Mouse (Mus musculus) fibroblast of lung, adult 2 months (primary cell): ENCODE measurements around the gene Tmprss9.

Source experiments
- DNase-seq: peaks from one replicate; pipeline ENCODE4 v3.0.0-alpha.2; 2011; ENCODE audit warnings: low read depth

Gene Tmprss9

DNA sequence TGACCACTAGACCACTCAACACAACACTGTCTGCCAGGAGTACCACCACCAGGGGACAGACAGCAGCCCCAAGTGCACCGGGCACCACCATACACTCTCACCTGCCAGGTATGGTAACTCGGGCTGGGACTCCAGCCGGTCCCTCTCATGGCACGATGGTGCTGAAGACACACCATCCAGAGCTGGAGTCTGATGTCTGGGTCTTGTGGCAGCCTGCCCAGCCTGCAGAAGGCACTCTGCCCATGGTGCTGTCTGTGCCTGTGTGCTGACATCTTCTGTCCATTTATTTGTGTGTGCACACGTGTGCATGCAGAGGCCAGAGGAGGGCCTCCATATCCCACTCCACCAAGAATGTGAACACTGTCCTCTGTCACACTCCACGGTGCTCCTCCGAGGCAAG, 23.5 kb downstream of the Tmprss9 start:
- no peak for DNase-seq

- DNase-seq: no peak
Observed at GRCm38 (mm10) chr10:80895697-80896096, 24.0 kb downstream of the Tmprss9 start.

GRCm38 (mm10) chr10:80896581-80897485, 25.2 kb downstream of the Tmprss9 start:
- no peak for DNase-seq

DNA sequence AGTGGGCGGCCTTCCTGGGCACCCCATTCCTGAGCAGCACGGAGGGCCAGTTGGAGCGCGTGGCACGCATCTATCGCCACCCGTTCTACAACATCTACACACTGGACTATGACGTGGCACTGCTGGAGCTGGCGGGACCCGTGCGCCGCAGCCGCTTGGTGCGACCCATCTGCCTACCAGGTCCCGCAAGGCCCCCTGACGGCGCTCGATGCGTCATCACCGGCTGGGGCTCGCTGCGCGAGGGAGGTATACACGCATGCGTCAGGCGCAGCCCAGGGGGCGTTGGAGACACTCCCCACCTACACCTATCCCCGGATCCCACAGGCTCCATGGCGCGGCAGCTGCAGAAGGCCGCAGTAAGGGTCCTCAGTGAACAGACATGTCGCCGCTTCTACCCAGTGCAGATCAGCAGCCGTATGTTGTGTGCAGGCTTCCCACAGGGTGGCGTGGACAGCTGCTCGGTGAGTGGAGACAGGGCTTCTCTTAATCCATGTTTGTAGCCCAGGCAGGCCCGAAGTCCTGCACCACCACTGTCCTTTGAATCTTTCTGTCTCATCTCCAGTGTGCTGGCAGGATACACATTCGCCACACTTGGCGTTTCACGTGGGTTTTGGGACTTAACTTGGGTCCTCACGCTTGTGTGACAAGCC, 26.3 kb downstream of the Tmprss9 start:
- DNase-seq: no peak

DNA sequence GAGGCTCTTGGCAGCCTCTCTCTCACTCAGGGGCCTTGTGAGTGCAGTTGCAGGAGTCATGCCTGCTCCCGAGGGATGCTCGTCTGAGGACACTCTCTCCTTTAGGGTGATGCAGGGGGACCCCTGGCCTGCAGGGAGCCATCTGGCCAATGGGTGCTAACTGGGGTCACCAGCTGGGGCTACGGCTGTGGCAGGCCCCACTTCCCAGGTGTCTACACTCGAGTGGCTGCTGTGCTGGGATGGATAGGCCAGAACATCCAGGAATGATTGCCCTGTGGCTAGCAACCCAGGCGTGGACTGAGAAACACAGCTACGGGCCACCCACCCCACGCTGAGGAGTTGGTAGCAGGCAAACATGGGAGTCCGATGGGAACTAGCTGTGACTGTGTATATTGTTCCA, 27.4 kb downstream of the Tmprss9 start:
- DNase-seq: no peak

- no peak for DNase-seq
Observed at GRCm38 (mm10) chr10:80899591-80900317, 28.1 kb downstream of the Tmprss9 start.

GRCm38 (mm10) chr10:80900318-80901247, 28.9 kb downstream of the Tmprss9 start, which contains the start of gene Timm13:
Gene Timm13, minus strand, starts transcription at chr10:80900969.
- peak; percentile 100 for DNase-seq

- DNase-seq: no peak
Observed at GRCm38 (mm10) chr10:80901409-80902272, 30.0 kb downstream of the Tmprss9 start.

DNA sequence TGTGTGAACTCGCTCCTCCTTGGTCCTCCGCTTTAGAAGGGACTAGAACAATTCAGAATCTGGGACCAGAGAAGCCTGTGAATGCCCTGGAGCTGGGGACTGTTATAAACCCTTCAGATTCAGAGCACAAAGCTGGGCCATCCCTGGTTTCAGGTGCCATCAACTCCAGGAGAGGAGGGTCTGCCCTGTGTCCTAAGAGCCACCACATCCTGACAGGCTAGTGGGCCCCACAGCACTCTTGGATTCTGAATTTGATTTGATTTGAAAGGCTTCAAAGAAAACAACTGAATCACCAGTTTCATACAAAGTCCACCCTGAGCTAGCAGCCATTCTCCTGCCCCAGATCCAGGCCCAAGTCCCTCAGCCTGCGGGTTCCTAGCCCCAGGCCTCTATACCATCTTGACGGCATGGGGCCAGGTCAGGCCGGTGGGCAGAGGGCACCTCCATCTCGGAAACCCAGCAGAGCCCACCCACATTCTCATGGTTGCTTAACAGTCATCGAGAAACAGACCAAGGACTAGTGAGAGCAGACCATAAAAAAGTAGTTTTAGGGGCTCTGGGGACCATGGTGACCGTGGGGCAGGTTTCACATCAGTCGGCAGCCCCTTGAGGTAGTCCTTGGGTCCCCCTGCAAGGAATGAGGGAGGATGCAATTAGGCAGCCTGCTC, 30.8 kb downstream of the Tmprss9 start:
- no peak for DNase-seq

DNA sequence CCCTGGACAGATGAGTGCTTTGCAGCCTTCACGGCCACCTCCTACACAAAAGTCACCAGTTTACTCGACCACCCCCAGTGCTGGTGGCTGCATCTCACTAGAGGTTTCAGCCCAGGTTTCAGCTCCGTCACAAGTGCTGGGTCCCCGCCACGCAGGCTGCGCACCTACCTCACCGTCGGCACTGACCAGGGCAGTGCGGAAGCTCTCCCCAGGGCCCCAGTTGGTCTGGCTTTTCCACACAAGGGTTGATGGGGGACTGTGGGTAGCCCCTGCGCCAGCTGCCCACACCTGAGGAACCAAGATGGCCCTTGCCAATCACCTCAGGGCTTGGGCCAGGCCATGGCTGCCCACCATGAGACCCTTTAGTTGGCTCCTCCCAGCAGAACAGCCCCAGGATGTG, 31.6 kb downstream of the Tmprss9 start:
- no peak for DNase-seq

DNA sequence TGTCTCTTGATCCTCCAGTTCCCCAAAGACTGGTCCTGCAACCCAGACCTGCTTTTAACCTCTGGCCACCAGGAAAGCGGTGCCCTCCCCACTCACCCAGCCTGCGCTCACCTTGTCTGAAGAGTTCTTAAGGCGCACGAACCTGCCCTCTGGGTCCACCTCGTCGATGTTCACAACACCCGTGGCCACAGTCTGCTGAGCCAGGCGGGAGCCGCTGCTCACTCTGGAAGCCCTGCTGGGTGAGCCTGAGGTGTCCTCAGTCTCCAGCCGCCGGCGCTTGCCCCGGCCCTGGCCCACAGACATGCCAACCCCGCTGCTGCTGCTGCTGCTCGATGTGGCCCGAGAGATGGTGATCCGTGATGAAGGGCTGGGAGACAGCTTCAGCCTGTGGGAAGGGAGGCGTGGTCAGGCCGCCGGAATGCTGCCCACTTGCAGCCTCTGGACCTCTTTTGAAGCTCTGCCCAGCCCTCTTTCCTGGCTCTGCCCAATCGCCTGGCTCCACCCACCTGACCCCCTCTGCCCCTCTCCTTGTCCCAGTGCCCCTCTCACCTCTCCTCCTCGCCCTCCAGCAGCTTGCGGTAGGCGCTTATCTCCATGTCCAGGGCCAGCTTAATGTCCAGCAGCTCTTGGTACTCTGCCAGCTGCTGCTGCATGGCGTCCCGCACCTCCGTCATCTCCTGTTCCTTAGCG, 32.5 kb downstream of the Tmprss9 start:
- no peak for DNase-seq

- no peak for DNase-seq
Observed at GRCm38 (mm10) chr10:80904709-80905108, 33.1 kb downstream of the Tmprss9 start.

GRCm38 (mm10) chr10:80909375-80910162, 37.9 kb downstream of the Tmprss9 start:
- no peak for DNase-seq

GRCm38 (mm10) chr10:80911354-80911753, 39.7 kb downstream of the Tmprss9 start:
- DNase-seq: no peak

DNA sequence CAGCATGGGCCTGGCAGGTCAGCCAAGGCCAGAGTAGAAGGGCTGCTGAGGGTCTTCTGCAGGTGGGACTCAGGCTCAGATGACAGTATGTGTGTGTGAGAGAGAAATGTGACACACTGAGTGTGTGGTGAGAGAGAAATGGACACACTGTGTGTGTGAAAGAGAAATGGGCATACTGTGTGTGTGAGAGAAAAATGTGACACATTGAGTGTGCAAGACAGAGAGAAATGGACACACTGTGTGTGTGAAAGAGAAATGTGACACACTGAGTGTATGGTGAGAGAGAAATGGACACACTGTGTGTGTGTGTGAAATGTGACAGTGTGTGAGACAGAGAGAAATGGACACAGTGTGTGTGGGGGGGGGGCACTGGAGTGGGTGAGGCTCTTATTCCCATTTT, 40.2 kb downstream of the Tmprss9 start:
- no peak for DNase-seq

DNA sequence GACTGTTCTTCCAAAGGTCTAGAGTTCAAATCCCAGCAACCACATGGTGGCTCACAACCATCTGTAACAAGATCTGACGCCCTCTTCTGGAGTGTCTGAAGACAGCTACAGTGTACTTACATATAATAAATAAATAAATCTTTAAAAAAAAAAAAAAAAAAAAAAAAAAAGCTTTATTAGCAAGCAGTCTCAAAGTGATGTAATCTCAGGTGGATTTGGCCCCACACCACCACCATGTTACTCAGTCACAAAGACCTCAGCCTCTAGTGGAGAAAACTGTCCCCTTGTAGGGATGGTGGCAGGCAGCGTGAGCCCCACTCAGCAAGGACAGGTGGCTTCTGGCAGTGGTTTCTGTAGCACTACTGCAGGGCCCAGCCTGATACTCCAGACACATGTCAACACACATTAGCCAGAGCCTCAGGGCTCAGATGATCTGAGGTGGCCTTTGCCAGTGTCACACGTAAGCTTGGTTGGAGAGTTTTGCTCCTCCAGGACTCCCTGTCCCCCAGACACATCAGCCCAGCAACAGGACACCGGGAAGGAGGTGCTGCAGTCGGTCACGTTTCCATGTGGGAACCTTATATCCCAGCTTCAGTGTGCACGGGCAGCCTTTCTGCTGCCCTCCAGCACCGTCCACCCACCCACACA, 41.8 kb downstream of the Tmprss9 start:
- DNase-seq: no peak

- DNase-seq: no peak
Observed at GRCm38 (mm10) chr10:80914253-80914656, 42.6 kb downstream of the Tmprss9 start.

- DNase-seq: no peak
Observed at GRCm38 (mm10) chr10:80915260-80915659, 43.6 kb downstream of the Tmprss9 start.
